Mouse (Mus musculus) adrenal gland, postnatal 36 days (tissue): Measurements from ENCODE around the gene Kdelc2. TPM values are rescaled to one million over a fixed set of nuclear protein-coding genes. Genes with fewer than 3 reads are reported as not detected.

ENCODE experiments used
- microRNA-seq: library from miRNA; unstranded; fragments of <30 nt; microRNA quantifications from one replicate; pipeline ENCODE4 v1.2.0, GENCODE M21; 2021
- total RNA-seq, 2 experiments: library from RNA; stranded (reverse); gene quantifications; 2 replicates each; pipeline ENCODE4 v1.2.3; 2021

The Kdelc2 gene
- total RNA-seq, 2 experiments from 2014 or later = 10.9 to 11.8 TPM

Small RNAs within 50 kb of the gene (microRNA-seq; reads per million reads assigned to microRNA genes)
- gene Mir130c = not detected

Other genes with a start within 250 kb of the Kdelc2 start
- gene Ddx10, start 136.0 kb upstream of the Kdelc2 start, total RNA-seq = 10 to 100 TPM; 19.2 to 21.1 TPM
- gene Exph5, start 82.4 kb upstream of the Kdelc2 start, total RNA-seq = under 1 TPM; 0.07 to 0.13 TPM
- 1 to 10 TPM in 1 of 2 experiments, under 1 TPM in 1; 0.70 to 1.9 TPM for gene 4930550C14Rik, start 18.3 kb downstream of the Kdelc2 start, total RNA-seq
- gene Atm, start 152.7 kb downstream of the Kdelc2 start, total RNA-seq = 10 to 100 TPM; 15.9 to 16.9 TPM
- 10 to 100 TPM; 11.5 to 11.7 TPM for gene Npat, start 153.0 kb downstream of the Kdelc2 start, total RNA-seq
- 100 to 1,000 TPM; 132 to 160 TPM for gene Acat1, start 226.4 kb downstream of the Kdelc2 start, total RNA-seq